Mouse (Mus musculus) heart, embryonic 16.5 days (tissue): ENCODE data around the gene Gm49405. TPM values are rescaled to one million over a fixed set of nuclear protein-coding genes. Genes with fewer than 3 reads are reported as not detected.

Experiments
- ATAC-seq: fragments of 200-750 bp; cut with Nextera tagmentation; replicated peaks from 2 replicates; pipeline ENCODE4 v1.8.0; 2017; ENCODE audit warnings: moderate number of reproducible peaks; ENCODE audit not compliant: insufficient read depth, low FRiP score; ENCODE audit errors: extremely low read depth
- H3K27ac ChIP-seq: fragments of 300-500 bp; sonication (generic); 2 replicates; pipeline ENCODE4 v1.5.1; 2014; ENCODE audit warnings: mild to moderate bottlenecking, low read length, control low read depth, moderate library complexity
- H3K27me3 ChIP-seq: fragments of 300-500 bp; sonication (generic); 2 replicates; pipeline ENCODE4 v1.6.1; 2014; ENCODE audit warnings: low read length, mixed read lengths; ENCODE audit not compliant: control insufficient read depth, insufficient read depth
- H3K36me3 ChIP-seq: fragments of 300-500 bp; sonication (generic); 2 replicates; pipeline ENCODE4 v1.6.1; 2014; ENCODE audit not compliant: control insufficient read depth, insufficient read depth
- H3K4me1 ChIP-seq: fragments of 300-500 bp; sonication (generic); 2 replicates; pipeline ENCODE4 v1.6.1; 2014; ENCODE audit warnings: low read length, mixed read lengths; ENCODE audit not compliant: control insufficient read depth, insufficient read depth
- H3K4me2 ChIP-seq: fragments of 300-500 bp; sonication (generic); 2 replicates; pipeline ENCODE4 v1.6.1; 2014; ENCODE audit warnings: low read depth, mild to moderate bottlenecking, control low read depth, low read length
- H3K4me3 ChIP-seq: fragments of 300-500 bp; sonication (generic); 2 replicates; pipeline ENCODE4 v1.5.1; 2014; ENCODE audit warnings: mild to moderate bottlenecking, control low read depth, low read length
- H3K9ac ChIP-seq: fragments of 300-500 bp; sonication (generic); 2 replicates; pipeline ENCODE4 v1.6.1; 2014; ENCODE audit warnings: low read length, control low read depth
- H3K9me3 ChIP-seq: fragments of 300-500 bp; sonication (generic); replicated peaks from 2 replicates; pipeline ENCODE4 v1.6.1; 2016; ENCODE audit warnings: low read length; ENCODE audit not compliant: control insufficient read depth
- WGBS: fragments of 180-500 bp; shearing (Covaris S2); extraction: QIAGEN DNeasy Blood & Tissue Kit; methylation state at CpG from one replicate; pipeline ENCODE4 v1.1.7; 2014; 5-methylcytosine and 5-hydroxymethylcytosine counted together
- polyA plus RNA-seq: library from polyadenylated mRNA; unstranded; fragments of >200 nt; fragmentation: Nextera tagmentation; extraction: Ambion mirVana; gene quantifications from 2 replicates; pipeline ENCODE4 v1.2.1, GENCODE M21; 2015

The Gm49405 gene
- polyA plus RNA-seq, 1 experiment from 2014 or later = 6.2 TPM

DNA sequence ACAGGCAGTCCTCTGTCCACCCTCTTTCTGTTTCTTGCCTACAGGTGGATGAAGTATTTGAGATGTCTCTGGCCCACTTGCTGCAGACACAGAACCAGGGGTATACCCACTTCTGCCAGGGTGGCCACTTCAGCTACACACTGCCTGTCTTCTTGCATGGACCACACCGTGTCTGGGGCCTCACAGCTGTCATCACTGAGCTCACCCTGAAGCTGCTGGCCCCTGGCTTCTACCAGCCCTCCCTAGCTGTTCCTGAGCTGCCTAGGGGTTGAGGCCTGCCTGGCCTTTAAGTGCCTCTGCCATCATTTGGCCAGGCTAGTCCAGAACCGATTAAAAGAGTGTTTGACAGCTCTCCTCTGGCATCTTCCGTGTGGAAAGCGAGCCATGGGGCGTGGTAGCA lies 1.3 kb downstream of the Gm49405 start:
- no peak for ATAC-seq
- H3K27me3 ChIP-seq = no peaks in the 10 kb centered on the region
- H3K27ac ChIP-seq = peak overlapping the region; percentile 99
- H3K9ac ChIP-seq = peak overlapping the region; percentile 2; the same call in 1 of the 2 replicates
- 60% methylated on average over 5 of the region's 5 CpGs for WGBS
- no peak overlapping the region for H3K4me3 ChIP-seq
- peaks cover 6% of the 10 kb centered on the region for H3K36me3 ChIP-seq
- peak overlapping the region; percentile 96; the same call in 1 of the 2 replicates for H3K4me2 ChIP-seq
- H3K9me3 ChIP-seq = no peaks in the 10 kb centered on the region
- peaks cover 51% of the 10 kb centered on the region for H3K4me1 ChIP-seq

DNA sequence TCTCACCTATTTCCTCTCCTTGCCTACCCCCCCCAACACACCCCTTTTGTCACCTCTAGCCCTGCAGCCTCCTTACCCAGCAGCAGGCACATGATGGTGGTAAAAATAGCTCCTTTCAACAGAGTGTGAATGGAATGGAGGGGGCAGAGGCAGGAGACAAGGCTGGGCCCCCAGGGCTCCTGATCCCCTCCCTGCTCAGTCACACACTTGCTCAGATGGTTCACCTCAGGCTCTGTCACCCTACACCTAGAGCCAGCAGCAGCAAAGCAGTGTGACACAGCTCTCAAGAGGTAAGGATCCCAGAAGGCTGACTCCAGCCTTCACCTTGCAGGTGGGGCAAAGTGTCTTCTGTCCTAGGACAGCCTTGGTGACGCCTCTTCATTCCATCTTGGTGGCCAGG lies 2.7 kb downstream of the Gm49405 start, which contains the start of gene Doc2g:
Doc2g (plus strand) TSS at position 202 of the 400 bp plus-strand sequence.
- H3K9ac ChIP-seq = peak within 1 kb of the TSS; percentile 78
- peak within 1 kb of the TSS; percentile 65 for H3K4me2 ChIP-seq
- 53% methylated on average over 1 of the region's 1 CpGs for whole genome bisulfite sequencing
- peak within 1 kb of the TSS; percentile 40 for H3K4me3 ChIP-seq
- peak; percentile 45 for ATAC-seq
- H3K4me1 ChIP-seq = peaks cover 51% of the 10 kb centered on the region
- peak within 1 kb of the TSS; percentile 99 for H3K27ac ChIP-seq
- H3K27me3 ChIP-seq = no peaks in the 10 kb centered on the region
- H3K9me3 ChIP-seq = no peaks in the 10 kb centered on the region
- H3K36me3 ChIP-seq = peaks cover 20% of the 10 kb centered on the region

DNA sequence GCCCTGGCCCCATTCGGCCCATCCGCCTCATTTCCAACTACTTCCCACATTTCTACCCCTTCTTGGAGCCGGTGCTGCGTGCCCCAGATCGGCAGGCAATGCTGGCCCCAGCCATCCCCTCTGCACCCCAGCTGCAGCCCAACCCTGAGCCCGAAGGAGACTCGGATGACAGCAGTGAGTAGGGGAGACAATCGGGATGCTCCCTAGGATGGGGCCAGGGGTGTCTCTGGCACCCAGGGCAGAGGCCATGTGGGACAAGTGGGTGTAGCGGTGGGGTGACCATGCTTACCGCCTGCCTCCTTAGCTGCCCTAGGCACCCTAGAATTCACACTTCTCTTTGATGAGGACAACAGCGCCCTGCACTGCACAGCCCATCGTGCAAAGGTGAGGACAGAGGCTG lies 3.2 kb downstream of the Gm49405 start:
- Histone ChIP-seq H3K9ac (peak overlapping the region; percentile 78), H3K4me1 (peaks cover 51% of the 10 kb centered on the region), H3K9me3 (no peaks in the 10 kb centered on the region), H3K4me3 (peak overlapping the region; percentile 40), H3K36me3 (peaks cover 23% of the 10 kb centered on the region), H3K4me2 (peak overlapping the region; percentile 65), H3K27ac (peak overlapping the region; percentile 99), H3K27me3 (no peaks in the 10 kb centered on the region)
- WGBS = 68% methylated on average over 12 of the region's 12 CpGs
- ATAC-seq = no peak

DNA sequence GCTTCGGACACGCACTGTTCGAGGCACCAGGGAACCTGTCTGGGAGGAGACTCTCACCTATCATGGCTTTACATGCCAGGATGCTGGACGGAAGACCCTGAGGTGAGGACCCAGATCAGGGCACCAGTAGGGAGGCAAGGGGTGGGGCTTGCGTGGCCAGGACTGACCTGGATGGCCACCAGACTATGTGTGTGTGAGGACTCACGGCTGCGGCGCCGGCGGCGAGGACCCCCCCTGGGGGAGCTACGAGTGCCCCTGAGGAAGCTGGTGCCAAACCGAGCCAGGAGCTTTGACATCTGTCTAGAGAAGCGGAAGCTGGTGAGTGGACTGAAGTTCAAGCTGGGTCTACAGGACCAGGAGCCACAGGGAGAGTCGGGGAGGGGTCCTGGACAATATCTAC lies 3.9 kb downstream of the Gm49405 start:
- peak overlapping the region; percentile 47; the same call in 1 of the 2 replicates for H3K27ac ChIP-seq
- H3K9me3 ChIP-seq = no peaks in the 10 kb centered on the region
- WGBS = 72% methylated on average over 15 of the region's 15 CpGs
- ATAC-seq = no peak
- H3K9ac ChIP-seq = peak overlapping the region; percentile 39
- H3K36me3 ChIP-seq = peaks cover 29% of the 10 kb centered on the region
- H3K4me2 ChIP-seq = peak overlapping the region; percentile 65
- peak overlapping the region; percentile 40 for H3K4me3 ChIP-seq
- H3K27me3 ChIP-seq = no peaks in the 10 kb centered on the region
- peaks cover 51% of the 10 kb centered on the region for H3K4me1 ChIP-seq

DNA sequence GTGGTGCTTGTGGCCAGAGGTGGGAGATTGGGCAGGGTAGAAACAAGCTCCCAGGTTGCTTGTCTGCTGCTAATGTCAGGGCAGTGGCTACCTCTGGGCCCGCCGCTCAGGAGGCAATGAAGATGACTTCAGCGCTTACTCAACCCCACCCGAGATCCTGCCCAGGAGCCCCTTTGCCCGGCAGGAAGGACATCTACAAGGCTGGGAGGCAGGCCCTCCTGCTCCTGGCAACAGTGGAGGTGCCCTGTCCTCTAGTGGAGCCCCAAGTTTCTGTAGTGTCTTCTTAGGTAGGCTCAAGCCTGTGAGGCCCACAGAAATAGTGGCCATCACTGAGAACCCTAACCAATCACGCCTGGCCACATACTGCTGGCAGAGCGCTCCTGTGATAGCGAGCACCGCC lies 4.7 kb downstream of the Gm49405 start:
- Histone ChIP-seq H3K9me3 (no peaks in the 10 kb centered on the region), H3K27me3 (no peaks in the 10 kb centered on the region), H3K4me1 (peaks cover 45% of the 10 kb centered on the region), H3K27ac (peak overlapping the region; percentile 47), H3K4me3 (no peak overlapping the region), H3K9ac (peak overlapping the region; percentile 39), H3K4me2 (peak overlapping the region; percentile 34; the same call in 1 of the 2 replicates), H3K36me3 (peaks cover 35% of the 10 kb centered on the region)
- no peak for ATAC-seq
- WGBS = 69% methylated on average over 9 of the region's 9 CpGs

DNA sequence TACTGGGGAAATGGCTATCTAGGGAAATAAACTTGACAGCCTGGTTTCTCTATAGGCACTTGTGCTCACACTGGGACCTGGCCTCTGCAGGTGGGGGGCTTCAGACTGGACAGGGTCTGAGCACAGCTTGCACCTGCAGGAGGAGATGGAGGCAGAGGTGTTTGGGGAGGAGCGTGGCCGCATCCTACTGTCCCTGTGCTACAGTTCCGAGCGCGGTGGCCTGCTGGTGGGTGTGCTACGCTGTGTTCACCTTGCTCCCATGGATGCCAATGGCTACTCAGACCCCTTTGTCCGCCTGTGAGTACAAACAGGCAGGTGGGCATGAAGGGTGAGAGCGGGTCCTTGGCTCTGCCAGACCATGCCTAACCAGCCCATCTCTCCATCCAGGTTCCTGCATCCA lies 5.5 kb downstream of the Gm49405 start:
- Histone ChIP-seq H3K27ac (no peak overlapping the region), H3K9me3 (no peaks in the 10 kb centered on the region), H3K27me3 (no peaks in the 10 kb centered on the region), H3K4me1 (peaks cover 45% of the 10 kb centered on the region), H3K9ac (no peak overlapping the region), H3K4me2 (no peak overlapping the region), H3K4me3 (no peak overlapping the region), H3K36me3 (peaks cover 41% of the 10 kb centered on the region)
- no peak for ATAC-seq
- 96% methylated on average over 8 of the region's 8 CpGs for WGBS

DNA sequence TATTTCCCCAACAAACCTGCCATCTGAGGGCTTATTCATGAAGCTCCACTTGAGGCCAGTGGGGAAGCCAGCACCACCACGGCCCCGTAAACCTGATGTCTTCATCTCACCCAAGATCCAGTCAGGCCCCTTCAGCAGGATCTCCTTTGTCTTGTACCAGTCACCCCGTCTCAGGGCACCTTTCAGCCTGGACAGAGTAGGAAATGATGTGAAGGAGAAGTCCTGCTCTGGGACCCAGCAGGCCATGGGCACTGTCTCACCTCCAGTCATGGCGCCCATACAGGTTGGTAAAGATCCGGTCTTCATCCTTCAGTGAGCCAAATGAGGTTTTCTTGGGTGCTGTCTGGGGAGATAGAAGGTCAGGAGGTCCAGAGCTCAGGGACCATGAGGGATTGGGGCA lies 10.7 kb downstream of the Gm49405 start:
- H3K9me3 ChIP-seq = no peaks in the 10 kb centered on the region
- no peak for ATAC-seq
- no peaks in the 10 kb centered on the region for H3K27me3 ChIP-seq
- peaks cover 44% of the 10 kb centered on the region for H3K36me3 ChIP-seq
- no peak overlapping the region for H3K9ac ChIP-seq
- H3K27ac ChIP-seq = no peak overlapping the region
- H3K4me2 ChIP-seq = peak overlapping the region; percentile 69; the same call in 1 of the 2 replicates
- peaks cover 15% of the 10 kb centered on the region for H3K4me1 ChIP-seq
- no peak overlapping the region for H3K4me3 ChIP-seq
- 95% methylated on average over 5 of the region's 5 CpGs for WGBS

DNA sequence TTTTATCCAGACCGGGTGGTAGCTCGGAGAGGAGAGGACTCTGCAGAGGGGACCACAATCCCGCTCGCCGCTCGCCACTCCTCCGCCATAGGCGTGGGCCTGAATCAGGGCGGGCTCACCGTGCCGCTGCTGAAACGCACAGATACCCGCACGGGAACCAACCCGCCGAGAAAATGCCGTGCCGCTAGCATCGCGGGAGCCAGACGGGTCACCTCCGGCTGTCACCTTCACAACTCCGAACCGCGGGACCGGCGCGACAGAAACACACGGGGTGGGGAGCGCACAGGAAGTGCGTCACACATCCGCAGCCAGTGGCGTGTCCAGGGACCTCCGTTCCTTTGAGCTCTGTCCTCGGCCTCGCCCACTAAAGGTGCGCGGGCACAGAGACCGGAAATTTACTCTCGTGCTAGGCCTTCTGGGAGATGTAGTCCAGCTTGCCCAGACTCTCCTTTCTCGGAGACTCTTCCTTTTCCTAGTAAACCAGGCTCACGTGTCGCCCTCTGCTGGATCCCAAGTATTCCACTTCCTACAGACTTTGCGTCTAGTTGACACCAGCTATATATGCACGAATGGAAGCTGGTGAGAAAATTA lies 12.1 kb downstream of the Gm49405 start, which contains the start of gene Ndufv1:
Ndufv1 (minus strand) TSS at position 375 of the 591 bp plus-strand sequence.
- Histone ChIP-seq H3K4me1 (peaks cover 15% of the 10 kb centered on the region), H3K27ac (peak within 1 kb of the TSS; percentile 89), H3K36me3 (peaks cover 30% of the 10 kb centered on the region), H3K4me3 (peak within 1 kb of the TSS; percentile 91), H3K9ac (peak within 1 kb of the TSS; percentile 92), H3K27me3 (no peaks in the 10 kb centered on the region), H3K9me3 (no peaks in the 10 kb centered on the region), H3K4me2 (peak within 1 kb of the TSS; percentile 69)
- WGBS = under 1% methylated on average over 45 of the region's 45 CpGs
- peak; percentile 99 for ATAC-seq

DNA sequence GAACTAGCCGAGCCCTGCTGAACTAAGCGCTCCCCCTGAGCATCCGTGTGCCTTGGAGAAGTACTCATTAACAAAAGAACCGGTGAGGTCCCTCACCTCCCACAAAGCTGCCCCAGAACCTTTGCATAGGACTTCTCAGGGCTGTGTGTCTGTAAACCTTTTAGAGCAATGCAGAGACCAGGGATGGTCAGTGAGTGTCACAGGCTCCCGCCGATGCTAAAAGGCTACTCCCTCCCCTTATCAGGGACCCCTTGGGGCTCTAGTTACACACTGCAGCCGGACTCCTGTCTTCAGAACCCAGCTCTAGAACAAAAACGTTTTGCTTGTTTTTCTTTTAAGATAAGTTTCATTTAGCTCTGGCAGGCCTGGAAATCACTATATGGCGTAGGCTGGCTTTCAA lies 12.6 kb downstream of the Gm49405 start:
- H3K4me3 ChIP-seq = peak overlapping the region; percentile 91
- H3K36me3 ChIP-seq = peaks cover 25% of the 10 kb centered on the region
- WGBS = 8% methylated on average over 9 of the region's 9 CpGs
- 0 out of 2 replicates have a peak overlapping the region, but pooled peaks have one; percentile 40 for H3K27ac ChIP-seq
- no peaks in the 10 kb centered on the region for H3K27me3 ChIP-seq
- H3K4me1 ChIP-seq = peaks cover 15% of the 10 kb centered on the region
- H3K9me3 ChIP-seq = no peaks in the 10 kb centered on the region
- peak overlapping the region; percentile 63 for H3K4me2 ChIP-seq
- peak overlapping the region; percentile 71 for H3K9ac ChIP-seq
- no peak for ATAC-seq
